Mouse (Mus musculus): Measurements from ENCODE around the gene Fam178b. TPM values are rescaled to one million over a fixed set of nuclear protein-coding genes. Genes with fewer than 3 reads are reported as not detected.

Fam178b gene
- polyA plus RNA-seq, 1 experiment from 2014 or later, result not detected

DNA sequence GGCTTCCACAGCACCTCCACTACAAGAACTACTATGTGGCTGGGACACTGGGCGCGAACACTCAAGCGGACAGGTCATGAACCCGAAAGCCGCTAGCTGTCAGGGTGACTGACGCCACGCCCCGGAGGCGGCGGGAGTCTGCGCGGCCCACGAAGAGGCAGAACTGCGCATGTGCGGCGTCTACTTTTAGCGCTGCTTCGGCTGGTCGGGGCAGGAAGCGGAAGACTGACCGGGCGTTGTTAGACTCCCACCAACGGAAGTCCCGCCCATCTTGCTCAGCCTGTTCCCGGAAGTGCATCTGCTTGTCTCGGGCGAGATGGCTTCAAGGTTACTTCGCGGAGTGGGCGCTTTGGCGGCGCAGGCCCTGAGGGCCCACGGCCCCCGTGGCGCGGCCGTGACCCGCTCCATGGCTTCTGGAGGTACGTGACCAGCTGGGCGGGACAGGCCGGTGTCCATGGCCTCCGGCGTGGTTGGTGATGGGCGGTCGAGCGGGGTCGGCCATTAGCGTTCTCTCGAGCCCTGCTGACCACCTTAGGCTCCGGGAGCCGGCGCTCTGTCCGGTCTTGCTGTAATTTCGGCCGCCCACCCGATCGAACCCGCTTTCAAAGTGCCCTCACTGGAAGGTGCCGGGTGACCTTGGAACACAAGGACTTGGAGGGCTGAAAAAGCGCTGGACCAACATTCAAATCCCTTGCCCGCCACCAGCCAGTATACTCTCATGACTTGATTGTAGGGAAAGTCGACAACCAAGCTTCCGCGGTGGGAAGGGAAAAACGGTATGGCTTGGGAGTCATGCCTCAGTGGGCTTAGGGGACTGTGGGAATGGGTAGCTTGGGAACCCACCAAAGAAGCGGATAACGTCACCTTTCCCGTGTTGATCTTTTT, 8.5 kb upstream of the Fam178b start, which contains the start of gene Cox5b:
Gene Cox5b, plus strand, starts transcription at position 179 of the 885 bp plus-strand sequence.
- no peaks in the 10 kb centered on the region; the same call in 1 of the 2 replicates for H3K4me1 ChIP-seq (ENCODE audit: control insufficient read depth, insufficient read depth, low read length)
- H3K27me3 ChIP-seq (ENCODE audit: control insufficient read depth, insufficient read depth, low read length), result no peaks in the 10 kb centered on the region
- H3K4me2 ChIP-seq (ENCODE audit: low read depth, low read length), result peak within 1 kb of the TSS; percentile 74
- ATAC-seq (replicated peaks; ENCODE audit: insufficient number of reproducible peaks, low FRiP score, low TSS enrichment, low read depth), result peak; percentile 91
- DNase-seq (ENCODE audit: low spot score), result peak; percentile 100
- WGBS, result under 1% methylated on average over 68 of the region's 68 CpGs
- H3K9me3 ChIP-seq (replicated peaks; ENCODE audit: control insufficient read depth, low read length), result no peaks in the 10 kb centered on the region
- H3K27ac ChIP-seq (replicated peaks; ENCODE audit: low read depth, low read length), result no peak within 1 kb of the TSS
- no peaks in the 10 kb centered on the region for H3K36me3 ChIP-seq (replicated peaks; ENCODE audit: control insufficient read depth, insufficient read depth, low read depth, low read length)
- peak within 1 kb of the TSS; percentile 85 for H3K4me3 ChIP-seq (ENCODE audit: low read depth, low read length)
- H3K9ac ChIP-seq (replicated peaks; ENCODE audit: low read length), result peak within 1 kb of the TSS; percentile 82

- Histone ChIP-seq H3K4me1 (ENCODE audit: control insufficient read depth, insufficient read depth, low read length) (no peaks in the 10 kb centered on the region; the same call in 1 of the 2 replicates), H3K36me3 (replicated peaks; ENCODE audit: control insufficient read depth, insufficient read depth, low read depth, low read length) (no peaks in the 10 kb centered on the region), H3K9me3 (replicated peaks; ENCODE audit: control insufficient read depth, low read length) (no peaks in the 10 kb centered on the region), H3K4me2 (ENCODE audit: low read depth, low read length) (peak overlapping the region; percentile 32; the same call in 1 of the 2 replicates), H3K9ac (replicated peaks; ENCODE audit: low read length) (peak overlapping the region; percentile 22; the same call in 1 of the 2 replicates), H3K4me3 (ENCODE audit: low read depth, low read length) (peak overlapping the region; percentile 85), H3K27ac (replicated peaks; ENCODE audit: low read depth, low read length) (no peak overlapping the region), H3K27me3 (ENCODE audit: control insufficient read depth, insufficient read depth, low read length) (no peaks in the 10 kb centered on the region)
- 62% methylated on average over 11 of the region's 11 CpGs for WGBS
- ATAC-seq (replicated peaks; ENCODE audit: insufficient number of reproducible peaks, low FRiP score, low TSS enrichment, low read depth) (peak; percentile 32; the same call in 1 of the 2 replicates), DNase-seq (ENCODE audit: low spot score) (no peak)
Observed at GRCm38 (mm10) chr1:36690671-36691235, 7.8 kb upstream of the Fam178b start.

DNA sequence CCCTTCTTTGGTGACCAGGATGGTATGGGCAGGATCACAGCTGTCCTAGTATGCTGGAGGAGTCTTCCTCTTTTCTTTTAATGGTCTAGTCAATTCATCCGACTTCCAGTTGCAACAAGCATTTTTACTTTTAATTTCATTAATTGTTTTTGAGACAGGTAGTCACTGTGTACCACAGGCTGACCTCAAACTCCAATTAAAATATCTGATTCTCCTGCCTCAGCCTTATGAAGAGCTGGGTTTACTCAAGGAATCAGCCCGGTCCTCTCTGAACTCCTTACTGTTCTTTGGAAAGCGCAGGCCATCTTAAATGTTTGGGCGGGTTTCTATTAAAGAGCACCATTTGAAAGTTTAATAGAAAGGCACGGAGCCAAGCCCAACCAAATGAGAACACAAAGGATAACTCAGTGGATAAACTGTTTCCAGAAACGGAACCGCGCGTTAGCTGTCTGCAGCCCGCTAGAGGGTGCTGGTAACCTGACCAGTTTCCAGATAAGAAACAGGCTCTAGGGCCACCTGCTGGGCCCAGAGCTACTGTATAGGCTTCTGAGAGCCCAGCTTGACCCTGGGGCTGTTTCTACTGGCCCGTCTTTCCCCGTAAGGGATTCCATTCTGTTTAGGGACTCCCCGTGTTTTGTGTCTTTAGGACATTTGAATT, 956 bp upstream of the Fam178b start:
- WGBS, result 13% methylated on average over 13 of the region's 13 CpGs
- DNase-seq (ENCODE audit: low spot score) (peak; percentile 90), ATAC-seq (replicated peaks; ENCODE audit: insufficient number of reproducible peaks, low FRiP score, low TSS enrichment, low read depth) (peak; percentile 70; the same call in 1 of the 2 replicates)
- Histone ChIP-seq H3K27ac (replicated peaks; ENCODE audit: low read depth, low read length) (no peak overlapping the region), H3K4me3 (ENCODE audit: low read depth, low read length) (no peak overlapping the region), H3K9ac (replicated peaks; ENCODE audit: low read length) (no peak overlapping the region), H3K36me3 (replicated peaks; ENCODE audit: control insufficient read depth, insufficient read depth, low read depth, low read length) (no peaks in the 10 kb centered on the region), H3K9me3 (replicated peaks; ENCODE audit: control insufficient read depth, low read length) (no peaks in the 10 kb centered on the region), H3K4me2 (ENCODE audit: low read depth, low read length) (no peak overlapping the region), H3K27me3 (ENCODE audit: control insufficient read depth, insufficient read depth, low read length) (no peaks in the 10 kb centered on the region), H3K4me1 (ENCODE audit: control insufficient read depth, insufficient read depth, low read length) (no peaks in the 10 kb centered on the region)

DNA sequence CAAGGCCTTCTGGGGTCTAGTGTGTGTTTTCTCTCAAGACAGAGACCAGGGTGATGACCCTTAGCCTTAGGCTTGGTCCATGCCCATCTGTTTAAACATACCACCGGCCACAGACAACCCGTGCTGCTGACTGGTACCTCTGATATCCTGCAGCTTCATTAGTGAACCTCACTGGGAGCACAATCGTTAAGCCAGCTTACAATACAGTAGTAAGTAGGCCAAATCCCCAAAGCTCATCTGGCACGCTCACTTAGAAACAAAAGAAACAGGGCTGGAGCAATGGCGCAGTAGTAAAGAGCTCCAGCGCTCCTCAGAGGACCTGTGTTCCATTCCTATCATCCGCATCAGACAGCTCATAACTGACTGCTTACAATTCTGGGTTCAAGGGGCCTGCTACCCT, 2.1 kb downstream of the Fam178b start:
- H3K27me3 ChIP-seq (ENCODE audit: control insufficient read depth, insufficient read depth, low read length), result no peaks in the 10 kb centered on the region
- no peaks in the 10 kb centered on the region for H3K9me3 ChIP-seq (replicated peaks; ENCODE audit: control insufficient read depth, low read length)
- WGBS, result 57% methylated on average over 7 of the region's 7 CpGs
- H3K9ac ChIP-seq (replicated peaks; ENCODE audit: low read length), result no peak overlapping the region
- ATAC-seq (replicated peaks; ENCODE audit: insufficient number of reproducible peaks, low FRiP score, low TSS enrichment, low read depth) (no peak), DNase-seq (ENCODE audit: low spot score) (no peak)
- H3K4me3 ChIP-seq (ENCODE audit: low read depth, low read length), result no peak overlapping the region
- H3K27ac ChIP-seq (replicated peaks; ENCODE audit: low read depth, low read length), result no peak overlapping the region
- no peak overlapping the region for H3K4me2 ChIP-seq (ENCODE audit: low read depth, low read length)
- H3K4me1 ChIP-seq (ENCODE audit: control insufficient read depth, insufficient read depth, low read length), result no peaks in the 10 kb centered on the region
- H3K36me3 ChIP-seq (replicated peaks; ENCODE audit: control insufficient read depth, insufficient read depth, low read depth, low read length), result no peaks in the 10 kb centered on the region

DNA sequence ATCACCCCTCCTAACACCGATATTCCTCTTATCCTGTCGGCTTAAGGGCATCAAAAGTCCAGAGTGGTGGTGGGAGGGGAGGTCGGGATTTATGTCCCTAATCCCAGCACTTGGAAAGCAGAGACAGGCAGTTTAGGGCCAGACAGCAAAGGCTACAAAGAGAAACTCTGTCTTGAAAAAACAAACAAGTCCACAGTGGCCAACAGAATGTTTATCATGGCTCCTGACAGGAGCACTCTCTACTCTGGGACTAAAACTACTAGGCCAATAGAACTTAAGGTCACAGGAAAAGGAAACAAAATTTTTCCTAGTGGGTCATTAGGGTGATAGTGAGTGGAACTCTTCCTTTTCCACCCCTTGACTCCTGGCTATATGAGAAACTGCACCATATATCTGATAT, 8.0 kb downstream of the Fam178b start:
- H3K4me3 ChIP-seq (ENCODE audit: low read depth, low read length), result no peak overlapping the region
- no peak overlapping the region for H3K4me2 ChIP-seq (ENCODE audit: low read depth, low read length)
- no peak overlapping the region for H3K27ac ChIP-seq (replicated peaks; ENCODE audit: low read depth, low read length)
- DNase-seq (ENCODE audit: low spot score), result no peak
- no peaks in the 10 kb centered on the region for H3K4me1 ChIP-seq (ENCODE audit: control insufficient read depth, insufficient read depth, low read length)
- no peaks in the 10 kb centered on the region for H3K36me3 ChIP-seq (replicated peaks; ENCODE audit: control insufficient read depth, insufficient read depth, low read depth, low read length)
- no peak overlapping the region for H3K9ac ChIP-seq (replicated peaks; ENCODE audit: low read length)
- ATAC-seq (replicated peaks; ENCODE audit: insufficient number of reproducible peaks, low FRiP score, low TSS enrichment, low read depth), result no peak
- WGBS, result 54% methylated on average over 3 of the region's 3 CpGs
- H3K9me3 ChIP-seq (replicated peaks; ENCODE audit: control insufficient read depth, low read length), result no peaks in the 10 kb centered on the region
- no peaks in the 10 kb centered on the region for H3K27me3 ChIP-seq (ENCODE audit: control insufficient read depth, insufficient read depth, low read length)

DNA sequence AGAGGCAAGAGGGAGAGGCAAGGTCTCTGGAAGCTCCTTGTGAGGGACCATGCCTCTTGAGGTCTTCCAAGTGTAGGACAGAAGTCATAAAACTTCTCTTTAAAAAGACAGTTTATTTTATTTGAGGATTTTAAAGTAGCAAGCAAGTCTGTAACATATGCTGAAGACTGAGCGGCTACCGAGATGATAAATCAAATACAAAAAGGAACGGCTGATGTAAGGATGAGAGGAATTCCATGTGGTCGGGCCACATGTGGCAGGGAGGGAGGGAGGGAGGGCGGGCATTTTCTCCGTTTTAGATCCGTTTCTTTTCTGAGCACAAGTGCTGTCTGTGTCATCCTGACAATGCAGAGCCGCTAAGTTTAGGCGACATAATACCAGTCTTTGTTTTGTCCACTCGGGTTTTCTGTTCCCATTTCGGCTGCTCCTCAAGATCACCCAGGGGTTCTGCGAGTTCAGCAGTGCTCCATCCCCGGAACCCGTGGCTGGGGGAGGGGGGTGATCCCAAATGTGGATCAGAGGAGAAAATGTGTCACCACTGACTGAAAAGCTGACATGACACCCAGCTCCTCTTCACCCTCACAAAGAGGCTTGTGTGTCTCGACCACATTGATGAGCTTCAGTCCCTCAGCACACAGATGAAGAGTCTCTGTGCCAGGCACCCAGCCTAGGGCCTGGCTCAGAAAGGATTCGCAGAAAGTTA, 10.2 kb downstream of the Fam178b start:
- H3K9ac ChIP-seq (replicated peaks; ENCODE audit: low read length), result no peak overlapping the region
- no peaks in the 10 kb centered on the region for H3K36me3 ChIP-seq (replicated peaks; ENCODE audit: control insufficient read depth, insufficient read depth, low read depth, low read length)
- no peak overlapping the region for H3K27ac ChIP-seq (replicated peaks; ENCODE audit: low read depth, low read length)
- WGBS, result 29% methylated on average over 16 of the region's 16 CpGs
- no peak overlapping the region for H3K4me3 ChIP-seq (ENCODE audit: low read depth, low read length)
- no peaks in the 10 kb centered on the region for H3K27me3 ChIP-seq (ENCODE audit: control insufficient read depth, insufficient read depth, low read length)
- DNase-seq (ENCODE audit: low spot score) (no peak), ATAC-seq (replicated peaks; ENCODE audit: insufficient number of reproducible peaks, low FRiP score, low TSS enrichment, low read depth) (no peak)
- H3K9me3 ChIP-seq (replicated peaks; ENCODE audit: control insufficient read depth, low read length), result no peaks in the 10 kb centered on the region
- no peak overlapping the region; the same call in 1 of the 2 replicates for H3K4me2 ChIP-seq (ENCODE audit: low read depth, low read length)
- no peaks in the 10 kb centered on the region for H3K4me1 ChIP-seq (ENCODE audit: control insufficient read depth, insufficient read depth, low read length)

DNA sequence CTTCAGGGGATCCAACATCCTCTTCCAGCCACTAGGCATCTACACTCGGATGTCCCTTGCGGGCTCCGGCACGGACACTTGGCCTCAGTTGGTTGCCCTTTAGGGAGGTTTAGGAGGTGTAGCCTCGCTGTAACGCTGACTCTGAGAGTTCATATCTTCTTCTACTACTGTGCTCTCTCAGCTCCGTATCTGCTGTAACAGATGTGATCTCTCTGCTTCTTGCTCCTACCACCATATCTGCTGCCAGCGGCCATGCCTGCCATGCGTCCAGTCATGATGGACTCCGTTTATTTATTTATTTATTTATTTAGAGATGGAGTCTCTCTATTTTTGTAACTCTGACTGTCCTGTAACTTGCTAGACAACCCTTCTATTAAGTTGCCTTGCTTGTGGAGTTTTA, 11.7 kb downstream of the Fam178b start:
- Histone ChIP-seq H3K36me3 (replicated peaks; ENCODE audit: control insufficient read depth, insufficient read depth, low read depth, low read length) (no peaks in the 10 kb centered on the region), H3K9ac (replicated peaks; ENCODE audit: low read length) (no peak overlapping the region), H3K4me3 (ENCODE audit: low read depth, low read length) (no peak overlapping the region), H3K4me1 (ENCODE audit: control insufficient read depth, insufficient read depth, low read length) (no peaks in the 10 kb centered on the region), H3K27me3 (ENCODE audit: control insufficient read depth, insufficient read depth, low read length) (no peaks in the 10 kb centered on the region), H3K9me3 (replicated peaks; ENCODE audit: control insufficient read depth, low read length) (no peaks in the 10 kb centered on the region), H3K4me2 (ENCODE audit: low read depth, low read length) (no peak overlapping the region), H3K27ac (replicated peaks; ENCODE audit: low read depth, low read length) (no peak overlapping the region)
- 91% methylated on average over 10 of the region's 10 CpGs for WGBS
- no peak for DNase-seq (ENCODE audit: low spot score)
- no peak for ATAC-seq (replicated peaks; ENCODE audit: insufficient number of reproducible peaks, low FRiP score, low TSS enrichment, low read depth)
